Mouse (Mus musculus) midbrain, embryonic 15.5 days (tissue): ENCODE measurements around the gene Olfr1420. TPM values are rescaled to one million over a fixed set of nuclear protein-coding genes. Genes with fewer than 3 reads are reported as not detected.
"Not testable (repeated sequence)": the region's sequence is repeated elsewhere in the genome, so short reads cannot be mapped to it uniquely, and the experiment has no call there.

Experiments
- ATAC-seq: fragments of 200-750 bp; cut with Nextera tagmentation; replicated peaks from 2 replicates; pipeline ENCODE4 v1.8.0; 2017; ENCODE audit warnings: moderate TSS enrichment
- H3K27ac ChIP-seq: fragments of 300-500 bp; sonication (generic); 2 replicates; pipeline ENCODE4 v1.5.1; 2015; ENCODE audit warnings: mild to moderate bottlenecking, inconsistent platforms
- H3K27me3 ChIP-seq: fragments of 300-500 bp; sonication (generic); replicated peaks from 2 replicates; pipeline ENCODE4 v1.6.1; 2015; ENCODE audit warnings: inconsistent platforms
- H3K36me3 ChIP-seq: fragments of 300-500 bp; sonication (generic); replicated peaks from 2 replicates; pipeline ENCODE4 v1.6.1; 2015; ENCODE audit warnings: inconsistent platforms
- H3K4me1 ChIP-seq: fragments of 300-500 bp; sonication (generic); 2 replicates; pipeline ENCODE4 v1.6.1; 2015; ENCODE audit warnings: inconsistent platforms
- H3K4me2 ChIP-seq: fragments of 300-500 bp; sonication (generic); 2 replicates; pipeline ENCODE4 v1.6.1; 2015; ENCODE audit warnings: inconsistent platforms, mild to moderate bottlenecking, moderate library complexity
- H3K4me3 ChIP-seq: fragments of 300-500 bp; sonication (generic); 2 replicates; pipeline ENCODE4 v1.5.1; 2015; ENCODE audit warnings: mild to moderate bottlenecking, inconsistent platforms
- H3K9ac ChIP-seq: fragments of 300-500 bp; sonication (generic); 2 replicates; pipeline ENCODE4 v1.6.1; 2015; ENCODE audit warnings: mild to moderate bottlenecking, inconsistent platforms
- H3K9me3 ChIP-seq: fragments of 300-500 bp; sonication (generic); 2 replicates; pipeline ENCODE4 v1.6.1; 2016; ENCODE audit warnings: inconsistent platforms
- WGBS: fragments of 180-500 bp; shearing (Covaris S2); methylation state at CpG from one replicate; pipeline ENCODE4 v1.1.7; 2015; ENCODE audit warnings: mixed read lengths; 5-methylcytosine and 5-hydroxymethylcytosine counted together
- polyA plus RNA-seq: library from polyadenylated mRNA; unstranded; fragments of >200 nt; fragmentation: Nextera tagmentation; extraction: Ambion mirVana; gene quantifications from 2 replicates; pipeline ENCODE4 v1.2.1, GENCODE M21; 2015

Olfr1420 gene
- polyA plus RNA-seq: 0.08 TPM in 1 of 2 replicates, not detected in the other

GRCm38 (mm10) chr19:11886265-11886664 lies at the start of gene Olfr1420:
Olfr1420 (plus strand) TSS chr19:11886565.
- WGBS: 47% methylated on average over 1 of the region's 1 CpGs
- H3K27ac ChIP-seq: no peak within 1 kb of the TSS
- no peak within 1 kb of the TSS for H3K4me3 ChIP-seq
- H3K9me3 ChIP-seq: no peaks in the 10 kb centered on the region
- H3K36me3 ChIP-seq: no peaks in the 10 kb centered on the region
- no peak within 1 kb of the TSS for H3K9ac ChIP-seq
- no peaks in the 10 kb centered on the region for H3K4me1 ChIP-seq
- no peak for ATAC-seq
- no peaks in the 10 kb centered on the region for H3K27me3 ChIP-seq
- H3K4me2 ChIP-seq: no peak within 1 kb of the TSS

GRCm38 (mm10) chr19:11839119-11839518 lies 47.2 kb upstream of the Olfr1420 start, which contains the start of gene Olfr1417:
Olfr1417 (minus strand) TSS chr19:11839219.
- Histone ChIP-seq H3K4me1 (no peaks in the 10 kb centered on the region), H3K4me2 (no peak within 1 kb of the TSS), H3K9ac (no peak within 1 kb of the TSS), H3K9me3 (no peaks in the 10 kb centered on the region), H3K27ac (no peak within 1 kb of the TSS), H3K4me3 (no peak within 1 kb of the TSS), H3K36me3 (no peaks in the 10 kb centered on the region), H3K27me3 (no peaks in the 10 kb centered on the region)
- WGBS: 90% methylated on average over 4 of the region's 4 CpGs
- ATAC-seq: no peak

GRCm38 (mm10) chr19:11846333-11846732 lies 40.0 kb upstream of the Olfr1420 start:
- ATAC-seq: no peak
- H3K4me1 ChIP-seq: no peaks in the 10 kb centered on the region
- H3K27me3 ChIP-seq: no peaks in the 10 kb centered on the region
- H3K9ac ChIP-seq: no peak overlapping the region
- H3K27ac ChIP-seq: no peak overlapping the region
- 85% methylated on average over 4 of the region's 4 CpGs for WGBS
- no peak overlapping the region for H3K4me2 ChIP-seq
- no peaks in the 10 kb centered on the region for H3K9me3 ChIP-seq
- H3K36me3 ChIP-seq: no peaks in the 10 kb centered on the region
- H3K4me3 ChIP-seq: no peak overlapping the region

- Histone ChIP-seq H3K27me3 (no peaks in the 10 kb centered on the region), H3K4me3 (no peak overlapping the region), H3K36me3 (no peaks in the 10 kb centered on the region), H3K4me2 (no peak overlapping the region), H3K27ac (no peak overlapping the region), H3K9ac (no peak overlapping the region), H3K4me1 (no peaks in the 10 kb centered on the region), H3K9me3 (no peaks in the 10 kb centered on the region)
- WGBS: 68% methylated on average over 4 of the region's 4 CpGs
- ATAC-seq: no peak
These were observed 33.7 kb upstream of the Olfr1420 start for GRCm38 (mm10) chr19:11852652-11853051.

- Histone ChIP-seq H3K27me3 (no peaks in the 10 kb centered on the region), H3K27ac (no peak overlapping the region), H3K9ac (no peak overlapping the region), H3K4me3 (no peak overlapping the region), H3K4me2 (no peak overlapping the region), H3K4me1 (no peaks in the 10 kb centered on the region), H3K9me3 (no peaks in the 10 kb centered on the region), H3K36me3 (no peaks in the 10 kb centered on the region)
- no peak for ATAC-seq
- 85% methylated on average over 2 of the region's 2 CpGs for WGBS
These were observed 31.5 kb upstream of the Olfr1420 start for GRCm38 (mm10) chr19:11854821-11855220.

- Histone ChIP-seq H3K36me3 (no peaks in the 10 kb centered on the region), H3K4me1 (no peaks in the 10 kb centered on the region), H3K4me2 (no peak overlapping the region), H3K9me3 (no peaks in the 10 kb centered on the region), H3K9ac (no peak overlapping the region), H3K27me3 (no peaks in the 10 kb centered on the region), H3K27ac (no peak overlapping the region), H3K4me3 (no peak overlapping the region)
- ATAC-seq: no peak
- 81% methylated on average over 6 of the region's 6 CpGs for WGBS
These were observed 29.9 kb upstream of the Olfr1420 start for GRCm38 (mm10) chr19:11856506-11856905.

GRCm38 (mm10) chr19:11860966-11861365 lies 25.4 kb upstream of the Olfr1420 start, which contains the start of gene Olfr1418:
Olfr1418 (minus strand) TSS chr19:11861066.
- no peak within 1 kb of the TSS for H3K27ac ChIP-seq
- H3K4me2 ChIP-seq: no peak within 1 kb of the TSS
- no peaks in the 10 kb centered on the region for H3K9me3 ChIP-seq
- H3K9ac ChIP-seq: no peak within 1 kb of the TSS
- no peaks in the 10 kb centered on the region for H3K27me3 ChIP-seq
- H3K36me3 ChIP-seq: no peaks in the 10 kb centered on the region
- no peak for ATAC-seq
- WGBS: 95% methylated on average over 1 of the region's 1 CpGs
- no peaks in the 10 kb centered on the region for H3K4me1 ChIP-seq
- H3K4me3 ChIP-seq: no peak within 1 kb of the TSS

- Histone ChIP-seq H3K9me3 (no peaks in the 10 kb centered on the region), H3K4me3 (no peak overlapping the region), H3K27ac (no peak overlapping the region), H3K4me2 (no peak overlapping the region), H3K4me1 (no peaks in the 10 kb centered on the region), H3K9ac (no peak overlapping the region), H3K27me3 (no peaks in the 10 kb centered on the region), H3K36me3 (no peaks in the 10 kb centered on the region)
- ATAC-seq: no peak
- WGBS: 78% methylated on average over 2 of the region's 2 CpGs
These were observed 18.5 kb upstream of the Olfr1420 start for GRCm38 (mm10) chr19:11867837-11868236.

- WGBS: 52% methylated on average over 1 of the region's 1 CpGs
- H3K36me3 ChIP-seq: no peaks in the 10 kb centered on the region
- no peaks in the 10 kb centered on the region for H3K27me3 ChIP-seq
- no peak for ATAC-seq
- no peak within 1 kb of the TSS for H3K27ac ChIP-seq
- no peak within 1 kb of the TSS for H3K9ac ChIP-seq
- no peaks in the 10 kb centered on the region for H3K4me1 ChIP-seq
- H3K9me3 ChIP-seq: no peaks in the 10 kb centered on the region
- H3K4me3 ChIP-seq: no peak within 1 kb of the TSS
- H3K4me2 ChIP-seq: no peak within 1 kb of the TSS
These were observed 11.4 kb upstream of the Olfr1420 start, which contains the start of gene Olfr1419 for GRCm38 (mm10) chr19:11875006-11875405. Olfr1419 (minus strand) TSS chr19:11875106.

GRCm38 (mm10) chr19:11878404-11878803 lies 8.0 kb upstream of the Olfr1420 start:
- H3K4me1 ChIP-seq, H3K4me2 ChIP-seq, H3K36me3 ChIP-seq, H3K27ac ChIP-seq, H3K27me3 ChIP-seq, H3K9ac ChIP-seq, H3K4me3 ChIP-seq, H3K9me3 ChIP-seq, ATAC-seq: not testable (repeated sequence)
- WGBS: 67% methylated on average over 22 of the region's 22 CpGs

GRCm38 (mm10) chr19:11911021-11911420 lies 24.7 kb downstream of the Olfr1420 start:
- no peaks in the 10 kb centered on the region for H3K9me3 ChIP-seq
- no peak overlapping the region for H3K27ac ChIP-seq
- no peaks in the 10 kb centered on the region for H3K27me3 ChIP-seq
- H3K9ac ChIP-seq: peak overlapping the region; percentile 84; the same call in 1 of the 2 replicates
- H3K4me3 ChIP-seq: peak overlapping the region; percentile 90
- ATAC-seq: no peak
- peaks cover 28% of the 10 kb centered on the region for H3K4me1 ChIP-seq
- H3K36me3 ChIP-seq: peaks cover 3% of the 10 kb centered on the region; the same call in 1 of the 2 replicates
- 92% methylated on average over 5 of the region's 5 CpGs for WGBS
- peak overlapping the region; percentile 79 for H3K4me2 ChIP-seq

- H3K9me3 ChIP-seq: no peaks in the 10 kb centered on the region
- peaks cover 3% of the 10 kb centered on the region; the same call in 1 of the 2 replicates for H3K36me3 ChIP-seq
- H3K27ac ChIP-seq: peak overlapping the region; percentile 90
- H3K4me1 ChIP-seq: peaks cover 28% of the 10 kb centered on the region
- H3K4me2 ChIP-seq: peak overlapping the region; percentile 79
- no peaks in the 10 kb centered on the region for H3K27me3 ChIP-seq
- WGBS: 5% methylated on average over 17 of the region's 17 CpGs
- peak overlapping the region; percentile 90 for H3K4me3 ChIP-seq
- peak overlapping the region; percentile 84 for H3K9ac ChIP-seq
- peak; percentile 54 for ATAC-seq
These were observed 25.2 kb downstream of the Olfr1420 start for GRCm38 (mm10) chr19:11911603-11912002.

GRCm38 (mm10) chr19:11912037-11912532 lies 25.7 kb downstream of the Olfr1420 start, which contains the start of gene Patl1:
Patl1 (plus strand) TSS chr19:11912399.
- under 1% methylated on average over 44 of the region's 53 CpGs for WGBS
- H3K4me3 ChIP-seq: peak within 1 kb of the TSS; percentile 90
- peaks cover 28% of the 10 kb centered on the region for H3K4me1 ChIP-seq
- H3K27me3 ChIP-seq: no peaks in the 10 kb centered on the region
- peak within 1 kb of the TSS; percentile 84 for H3K9ac ChIP-seq
- H3K9me3 ChIP-seq: no peaks in the 10 kb centered on the region
- peak within 1 kb of the TSS; percentile 90 for H3K27ac ChIP-seq
- ATAC-seq: peak; percentile 97
- peaks cover 3% of the 10 kb centered on the region; the same call in 1 of the 2 replicates for H3K36me3 ChIP-seq
- peak within 1 kb of the TSS; percentile 79 for H3K4me2 ChIP-seq
